Mouse (Mus musculus): ENCODE measurements around the gene Dexi. TPM values are rescaled to one million over a fixed set of nuclear protein-coding genes. Genes with fewer than 3 reads are reported as not detected.

Dexi gene
- polyA plus RNA-seq, 1 experiment from 2014 or later: 3.2 TPM

- no peak overlapping the region for H3K27ac ChIP-seq (replicated peaks)
These were observed 1.9 kb downstream of the Dexi start for GRCm38 (mm10) chr16:10540763-10541597.

GRCm38 (mm10) chr16:10536961-10537360 is 5.9 kb downstream of the Dexi start:
- H3K4me1 ChIP-seq (replicated peaks): peaks cover 18% of the 10 kb centered on the region
- no peak overlapping the region for H3K9ac ChIP-seq
- H3K27ac ChIP-seq (replicated peaks): no peak overlapping the region
- 59% methylated on average over 3 of the region's 3 CpGs for WGBS (ENCODE audit: insufficient replicate concordance)
- no peak for ATAC-seq (ENCODE audit: insufficient read depth)
- H3K4me3 ChIP-seq (replicated peaks): no peak overlapping the region
- H3K36me3 ChIP-seq (replicated peaks): no peaks in the 10 kb centered on the region
- no peaks in the 10 kb centered on the region for H3K27me3 ChIP-seq
- H3K4me2 ChIP-seq: no peak overlapping the region
- no peaks in the 10 kb centered on the region for H3K9me3 ChIP-seq (replicated peaks)

More at GRCm38 (mm10) chr16:10540763-10541597, 1.9 kb downstream of the Dexi start:
- Histone ChIP-seq H3K4me2 (peak overlapping the region; percentile 100), H3K27me3 (no peaks in the 10 kb centered on the region), H3K4me3 (replicated peaks) (peak overlapping the region; percentile 77; the same call in 1 of the 2 replicates), H3K9ac (peak overlapping the region; percentile 78; the same call in 1 of the 2 replicates), H3K4me1 (replicated peaks) (peaks cover 37% of the 10 kb centered on the region), H3K9me3 (replicated peaks) (no peaks in the 10 kb centered on the region), H3K36me3 (replicated peaks) (no peaks in the 10 kb centered on the region)
- 57% methylated on average over 16 of the region's 16 CpGs for WGBS (ENCODE audit: insufficient replicate concordance)
- no peak for ATAC-seq (ENCODE audit: insufficient read depth)

GRCm38 (mm10) chr16:10536323-10536722 is 6.5 kb downstream of the Dexi start:
- no peak overlapping the region for H3K4me2 ChIP-seq
- peaks cover 11% of the 10 kb centered on the region for H3K4me1 ChIP-seq (replicated peaks)
- no peaks in the 10 kb centered on the region for H3K36me3 ChIP-seq (replicated peaks)
- H3K27me3 ChIP-seq: no peaks in the 10 kb centered on the region
- H3K9ac ChIP-seq: no peak overlapping the region
- WGBS (ENCODE audit: insufficient replicate concordance): 44% methylated on average over 5 of the region's 5 CpGs
- H3K27ac ChIP-seq (replicated peaks): no peak overlapping the region
- H3K4me3 ChIP-seq (replicated peaks): no peak overlapping the region
- no peaks in the 10 kb centered on the region for H3K9me3 ChIP-seq (replicated peaks)
- no peak for ATAC-seq (ENCODE audit: insufficient read depth)

DNA sequence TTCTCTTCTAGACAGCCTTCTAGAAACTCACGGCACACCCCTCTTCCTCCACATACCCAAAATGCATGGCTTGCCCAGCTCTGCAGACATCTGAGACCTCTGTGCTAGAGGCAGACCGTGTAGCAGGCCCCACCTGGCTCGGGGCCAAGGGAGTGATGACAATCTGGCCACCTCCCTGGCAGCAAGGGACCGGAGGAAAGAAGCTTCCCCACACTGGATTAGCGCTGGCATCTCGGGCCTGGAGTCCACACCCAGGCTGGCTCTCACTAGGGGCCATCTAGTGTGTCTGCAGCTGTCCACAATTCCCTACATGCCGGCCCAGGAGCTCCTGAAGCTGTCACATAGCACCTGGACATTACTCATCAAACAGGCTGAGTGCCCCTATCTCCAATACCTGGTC is 8.3 kb downstream of the Dexi start:
- H3K4me3 ChIP-seq (replicated peaks): no peak overlapping the region
- no peak overlapping the region for H3K27ac ChIP-seq (replicated peaks)
- no peak overlapping the region for H3K4me2 ChIP-seq
- no peaks in the 10 kb centered on the region for H3K27me3 ChIP-seq
- H3K9me3 ChIP-seq (replicated peaks): no peaks in the 10 kb centered on the region
- ATAC-seq (ENCODE audit: insufficient read depth): no peak
- 68% methylated on average over 7 of the region's 7 CpGs for WGBS (ENCODE audit: insufficient replicate concordance)
- no peak overlapping the region for H3K9ac ChIP-seq
- H3K36me3 ChIP-seq (replicated peaks): no peaks in the 10 kb centered on the region
- 0 out of 2 replicates have a peak, but pooled peaks cover under 1% of the 10 kb centered on the region for H3K4me1 ChIP-seq (replicated peaks)

DNA sequence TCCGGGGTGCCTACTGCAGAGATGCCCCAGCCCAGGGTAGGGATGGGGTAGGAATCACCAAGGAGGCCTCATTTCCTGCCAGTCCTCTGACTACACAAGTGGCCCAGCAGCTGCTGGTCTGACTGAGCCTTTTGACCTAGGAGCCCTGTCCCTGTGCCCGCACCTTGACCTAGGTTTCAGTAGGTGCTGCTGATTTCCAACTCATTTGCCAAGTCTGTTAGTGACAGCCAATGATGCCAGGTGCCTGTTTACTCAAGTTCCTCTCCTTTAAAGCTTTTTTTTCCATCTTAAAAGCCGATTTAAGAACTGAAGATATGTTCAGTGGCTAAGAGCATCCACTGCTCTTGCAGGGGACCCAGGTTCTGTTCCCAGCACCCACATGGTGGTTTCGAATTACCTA is 9.1 kb downstream of the Dexi start:
- no peaks in the 10 kb centered on the region for H3K27me3 ChIP-seq
- H3K4me2 ChIP-seq: no peak overlapping the region
- H3K4me1 ChIP-seq (replicated peaks): no peaks in the 10 kb centered on the region
- WGBS (ENCODE audit: insufficient replicate concordance): 67% methylated on average over 4 of the region's 4 CpGs
- ATAC-seq (ENCODE audit: insufficient read depth): no peak
- no peak overlapping the region for H3K4me3 ChIP-seq (replicated peaks)
- H3K27ac ChIP-seq (replicated peaks): no peak overlapping the region
- H3K9ac ChIP-seq: no peak overlapping the region
- H3K9me3 ChIP-seq (replicated peaks): no peaks in the 10 kb centered on the region
- H3K36me3 ChIP-seq (replicated peaks): no peaks in the 10 kb centered on the region

DNA sequence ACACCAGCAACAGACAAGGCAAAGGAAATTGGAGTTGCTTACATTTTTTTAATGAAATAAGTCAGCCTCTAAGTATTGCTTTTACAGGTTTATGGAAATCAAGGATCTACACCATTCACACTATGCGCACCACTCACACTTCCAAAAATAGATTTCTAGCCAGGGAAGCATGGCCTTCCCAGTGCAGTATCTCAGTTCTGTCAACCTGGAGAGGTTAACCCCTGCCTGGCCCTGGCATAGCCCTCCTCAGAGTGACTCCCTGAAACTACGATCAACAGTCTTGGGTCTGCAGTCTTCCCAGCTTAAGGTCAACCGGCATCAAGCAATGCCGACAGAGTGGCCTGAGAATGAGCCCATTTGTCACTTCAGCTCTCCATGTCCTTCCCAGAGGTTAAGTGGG is 12.7 kb downstream of the Dexi start:
- no peaks in the 10 kb centered on the region for H3K9me3 ChIP-seq (replicated peaks)
- no peaks in the 10 kb centered on the region for H3K4me1 ChIP-seq (replicated peaks)
- no peak overlapping the region for H3K9ac ChIP-seq
- H3K4me3 ChIP-seq (replicated peaks): no peak overlapping the region
- H3K27ac ChIP-seq (replicated peaks): no peak overlapping the region
- ATAC-seq (ENCODE audit: insufficient read depth): no peak
- H3K27me3 ChIP-seq: no peaks in the 10 kb centered on the region
- no peaks in the 10 kb centered on the region for H3K36me3 ChIP-seq (replicated peaks)
- no peak overlapping the region for H3K4me2 ChIP-seq
- 82% methylated on average over 4 of the region's 4 CpGs for WGBS (ENCODE audit: insufficient replicate concordance)

DNA sequence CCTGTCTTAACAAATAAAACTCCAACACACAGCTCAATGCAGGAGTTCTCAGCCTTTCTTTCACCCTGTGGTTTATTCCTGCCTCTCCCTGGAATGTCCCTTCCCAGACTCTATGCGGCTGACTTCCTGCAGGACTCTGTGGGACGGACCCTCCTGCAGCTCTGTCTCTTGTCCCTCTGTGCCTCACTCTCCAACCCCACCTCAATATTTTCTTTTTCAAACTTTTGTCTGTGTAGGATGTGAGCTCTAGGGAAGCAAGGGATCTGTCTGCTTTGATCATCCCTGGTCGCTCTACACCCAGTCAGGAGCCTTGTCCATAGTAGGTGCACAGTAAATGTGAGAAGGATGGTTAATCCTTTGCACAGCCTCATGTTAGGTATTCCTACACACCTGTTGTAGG is 14.5 kb downstream of the Dexi start:
- Histone ChIP-seq H3K36me3 (replicated peaks) (no peaks in the 10 kb centered on the region), H3K4me3 (replicated peaks) (no peak overlapping the region), H3K27me3 (no peaks in the 10 kb centered on the region), H3K9me3 (replicated peaks) (no peaks in the 10 kb centered on the region), H3K4me1 (replicated peaks) (0 out of 2 replicates have a peak, but pooled peaks cover 2% of the 10 kb centered on the region), H3K4me2 (no peak overlapping the region), H3K27ac (replicated peaks) (no peak overlapping the region), H3K9ac (no peak overlapping the region)
- 70% methylated on average over 3 of the region's 3 CpGs for WGBS (ENCODE audit: insufficient replicate concordance)
- no peak for ATAC-seq (ENCODE audit: insufficient read depth)

DNA sequence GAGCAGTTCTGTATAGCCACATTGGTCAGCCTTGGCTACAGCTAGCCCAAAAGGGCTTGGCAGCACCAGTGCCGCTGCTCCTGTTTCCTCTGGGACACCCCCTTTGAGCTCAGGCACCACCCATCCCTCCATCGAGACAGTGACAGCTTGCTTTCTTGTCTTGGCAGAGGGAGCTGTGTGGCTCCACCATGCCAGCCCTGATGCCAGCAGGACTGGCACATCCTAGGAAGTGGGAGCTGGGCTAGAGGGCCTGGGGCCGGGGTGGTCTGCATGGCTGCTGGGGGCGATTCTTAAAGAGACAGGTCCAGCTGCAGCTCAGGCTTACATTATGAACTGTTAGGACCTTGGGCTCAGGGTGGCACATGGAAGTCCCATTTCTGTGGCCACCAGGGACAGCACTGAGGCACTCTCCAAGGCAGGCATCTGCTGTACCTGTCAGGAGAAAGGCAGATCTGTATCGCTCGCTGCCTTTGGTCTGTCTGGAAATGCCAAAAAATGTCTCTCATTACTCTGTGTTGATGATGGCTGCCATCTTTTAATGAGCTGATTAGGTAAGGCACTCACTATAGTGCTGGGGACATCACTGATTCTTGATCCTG is 15.7 kb downstream of the Dexi start:
- 0 out of 2 replicates have a peak, but pooled peaks cover 2% of the 10 kb centered on the region for H3K4me1 ChIP-seq (replicated peaks)
- no peak for ATAC-seq (ENCODE audit: insufficient read depth)
- H3K27me3 ChIP-seq: no peaks in the 10 kb centered on the region

GRCm38 (mm10) chr16:10525610-10525980 is 17.3 kb downstream of the Dexi start:
- Histone ChIP-seq H3K4me1 (replicated peaks) (0 out of 2 replicates have a peak, but pooled peaks cover 2% of the 10 kb centered on the region), H3K4me2 (no peak overlapping the region), H3K9ac (no peak overlapping the region), H3K4me3 (replicated peaks) (no peak overlapping the region), H3K27me3 (no peaks in the 10 kb centered on the region), H3K27ac (replicated peaks) (no peak overlapping the region), H3K36me3 (replicated peaks) (no peaks in the 10 kb centered on the region), H3K9me3 (replicated peaks) (no peaks in the 10 kb centered on the region)
- WGBS (ENCODE audit: insufficient replicate concordance): 27% methylated on average over 2 of the region's 2 CpGs
- ATAC-seq (ENCODE audit: insufficient read depth): no peak

More for the DNA sequence above, 15.7 kb downstream of the Dexi start:
- Histone ChIP-seq H3K4me2 (no peak overlapping the region), H3K9me3 (replicated peaks) (no peaks in the 10 kb centered on the region), H3K36me3 (replicated peaks) (no peaks in the 10 kb centered on the region), H3K4me3 (replicated peaks) (no peak overlapping the region), H3K27ac (replicated peaks) (no peak overlapping the region), H3K9ac (no peak overlapping the region)
- 67% methylated on average over 6 of the region's 6 CpGs for WGBS (ENCODE audit: insufficient replicate concordance)

- H3K9me3 ChIP-seq (replicated peaks): no peaks in the 10 kb centered on the region
- no peaks in the 10 kb centered on the region for H3K27me3 ChIP-seq
- H3K27ac ChIP-seq (replicated peaks): no peak overlapping the region
- no peak overlapping the region for H3K4me2 ChIP-seq
- 19% methylated on average over 4 of the region's 4 CpGs for WGBS (ENCODE audit: insufficient replicate concordance)
- no peak overlapping the region for H3K4me3 ChIP-seq (replicated peaks)
- H3K36me3 ChIP-seq (replicated peaks): no peaks in the 10 kb centered on the region
- H3K9ac ChIP-seq: no peak overlapping the region
- ATAC-seq (ENCODE audit: insufficient read depth): no peak
- H3K4me1 ChIP-seq (replicated peaks): 0 out of 2 replicates have a peak, but pooled peaks cover 2% of the 10 kb centered on the region
These were observed 17.8 kb downstream of the Dexi start for GRCm38 (mm10) chr16:10524866-10525609.

GRCm38 (mm10) chr16:10523650-10524049 is 19.2 kb downstream of the Dexi start:
- Histone ChIP-seq H3K4me3 (replicated peaks) (no peak overlapping the region), H3K27me3 (no peaks in the 10 kb centered on the region), H3K27ac (replicated peaks) (no peak overlapping the region), H3K36me3 (replicated peaks) (no peaks in the 10 kb centered on the region), H3K9ac (no peak overlapping the region), H3K4me1 (replicated peaks) (0 out of 2 replicates have a peak, but pooled peaks cover 2% of the 10 kb centered on the region), H3K4me2 (no peak overlapping the region), H3K9me3 (replicated peaks) (no peaks in the 10 kb centered on the region)
- WGBS (ENCODE audit: insufficient replicate concordance): 73% methylated on average over 8 of the region's 8 CpGs
- ATAC-seq (ENCODE audit: insufficient read depth): no peak

All from liver, embryonic 15.5 days (tissue).